Mouse (Mus musculus) limb, embryonic 12.5 days (tissue): ENCODE data around the gene Fuca1. TPM values are rescaled to one million over a fixed set of nuclear protein-coding genes. Genes with fewer than 3 reads are reported as not detected.

Experiments used
- ATAC-seq: fragments of 200-750 bp; cut with Nextera tagmentation; 2 replicates; pipeline ENCODE4 v1.8.0; 2017; ENCODE audit warnings: low read depth, moderate TSS enrichment; ENCODE audit not compliant: insufficient number of reproducible peaks, insufficient read depth, low FRiP score, low TSS enrichment
- H3K27ac ChIP-seq: fragments of 300-500 bp; sonication (generic); 2 replicates; pipeline ENCODE4 v1.5.1; 2016; ENCODE audit warnings: mild to moderate bottlenecking, moderate library complexity
- H3K27me3 ChIP-seq: fragments of 300-500 bp; sonication (generic); 2 replicates; pipeline ENCODE4 v1.6.1; 2016; ENCODE audit warnings: mild to moderate bottlenecking, moderate library complexity
- H3K36me3 ChIP-seq: fragments of 300-500 bp; sonication (generic); 2 replicates; pipeline ENCODE4 v1.6.1; 2016; ENCODE audit warnings: mild to moderate bottlenecking, moderate library complexity
- H3K4me1 ChIP-seq: fragments of 300-500 bp; sonication (generic); replicated peaks from 2 replicates; pipeline ENCODE4 v1.6.1; 2016
- H3K4me2 ChIP-seq: fragments of 300-500 bp; sonication (generic); 2 replicates; pipeline ENCODE4 v1.6.1; 2016; ENCODE audit warnings: mild to moderate bottlenecking, moderate library complexity
- H3K4me3 ChIP-seq: fragments of 300-500 bp; sonication (generic); replicated peaks from 2 replicates; pipeline ENCODE4 v1.5.1; 2016; ENCODE audit warnings: mild to moderate bottlenecking
- H3K9ac ChIP-seq: fragments of 300-500 bp; sonication (generic); replicated peaks from 2 replicates; pipeline ENCODE4 v1.6.1; 2016; ENCODE audit warnings: mild to moderate bottlenecking, moderate library complexity
- H3K9me3 ChIP-seq: fragments of 300-500 bp; sonication (generic); 2 replicates; pipeline ENCODE4 v1.6.1; 2016; ENCODE audit warnings: mild to moderate bottlenecking, moderate library complexity
- WGBS: fragments of 180-500 bp; shearing (Covaris S2); methylation state at CpG from one replicate; pipeline ENCODE4 v1.1.7; 2016; 5-methylcytosine and 5-hydroxymethylcytosine counted together
- polyA plus RNA-seq: library from polyadenylated mRNA; unstranded; fragments of >200 nt; fragmentation: Nextera tagmentation; extraction: Ambion mirVana; gene quantifications from 2 replicates; pipeline ENCODE4 v1.2.1, GENCODE M21; 2016

The Fuca1 gene
- polyA plus RNA-seq, 1 experiment from 2014 or later = 47.0 TPM

GRCm38 (mm10) chr4:135909326-135910066 lies 11.0 kb upstream of the Fuca1 start:
- H3K27ac ChIP-seq = no peak overlapping the region
- H3K4me2 ChIP-seq = no peak overlapping the region

GRCm38 (mm10) chr4:135911531-135911930 lies 9.0 kb upstream of the Fuca1 start:
- Histone ChIP-seq H3K9ac (no peak overlapping the region), H3K4me3 (no peak overlapping the region), H3K9me3 (no peaks in the 10 kb centered on the region), H3K36me3 (no peaks in the 10 kb centered on the region), H3K4me2 (no peak overlapping the region), H3K4me1 (peaks cover 6% of the 10 kb centered on the region; the same call in 1 of the 2 replicates), H3K27me3 (no peaks in the 10 kb centered on the region), H3K27ac (0 out of 2 replicates have a peak overlapping the region, but pooled peaks have one; percentile 17)
- WGBS = 80% methylated on average over 7 of the region's 7 CpGs
- ATAC-seq = no peak

More at GRCm38 (mm10) chr4:135909326-135910066, 11.0 kb upstream of the Fuca1 start:
- WGBS = 51% methylated on average over 13 of the region's 13 CpGs
- peaks cover 6% of the 10 kb centered on the region; the same call in 1 of the 2 replicates for H3K4me1 ChIP-seq
- no peak overlapping the region for H3K4me3 ChIP-seq
- no peaks in the 10 kb centered on the region for H3K36me3 ChIP-seq
- ATAC-seq = no peak
- no peak overlapping the region for H3K9ac ChIP-seq
- H3K27me3 ChIP-seq = no peaks in the 10 kb centered on the region
- no peaks in the 10 kb centered on the region for H3K9me3 ChIP-seq

GRCm38 (mm10) chr4:135912164-135912563 lies 8.4 kb upstream of the Fuca1 start:
- H3K36me3 ChIP-seq = no peaks in the 10 kb centered on the region
- H3K27ac ChIP-seq = peak overlapping the region; percentile 46; the same call in 1 of the 2 replicates
- no peak overlapping the region for H3K4me2 ChIP-seq
- H3K27me3 ChIP-seq = no peaks in the 10 kb centered on the region
- no peak overlapping the region for H3K9ac ChIP-seq
- H3K9me3 ChIP-seq = no peaks in the 10 kb centered on the region
- peaks cover 6% of the 10 kb centered on the region; the same call in 1 of the 2 replicates for H3K4me1 ChIP-seq
- 62% methylated on average over 3 of the region's 3 CpGs for WGBS
- ATAC-seq = no peak
- no peak overlapping the region for H3K4me3 ChIP-seq

- no peaks in the 10 kb centered on the region for H3K27me3 ChIP-seq
- H3K9ac ChIP-seq = peak overlapping the region; percentile 44; the same call in 1 of the 2 replicates
- WGBS = 10% methylated on average over 3 of the region's 3 CpGs
- no peaks in the 10 kb centered on the region for H3K9me3 ChIP-seq
- peak overlapping the region; percentile 46 for H3K27ac ChIP-seq
- no peak overlapping the region for H3K4me3 ChIP-seq
- no peaks in the 10 kb centered on the region for H3K36me3 ChIP-seq
- ATAC-seq = peak; percentile 76
- peaks cover 6% of the 10 kb centered on the region; the same call in 1 of the 2 replicates for H3K4me1 ChIP-seq
- no peak overlapping the region for H3K4me2 ChIP-seq
Measured at GRCm38 (mm10) chr4:135912835-135913234, 7.7 kb upstream of the Fuca1 start.

- H3K27ac ChIP-seq = peak overlapping the region; percentile 46; the same call in 1 of the 2 replicates
- no peak overlapping the region for H3K4me3 ChIP-seq
- ATAC-seq = no peak
- H3K4me2 ChIP-seq = no peak overlapping the region
- WGBS = 79% methylated on average over 4 of the region's 4 CpGs
- peaks cover 6% of the 10 kb centered on the region; the same call in 1 of the 2 replicates for H3K4me1 ChIP-seq
- no peaks in the 10 kb centered on the region for H3K36me3 ChIP-seq
- H3K27me3 ChIP-seq = no peaks in the 10 kb centered on the region
- H3K9me3 ChIP-seq = no peaks in the 10 kb centered on the region
- no peak overlapping the region for H3K9ac ChIP-seq
Measured at GRCm38 (mm10) chr4:135913433-135913832, 7.1 kb upstream of the Fuca1 start.

- Histone ChIP-seq H3K27ac (no peak overlapping the region), H3K4me3 (no peak overlapping the region), H3K27me3 (no peaks in the 10 kb centered on the region), H3K9me3 (no peaks in the 10 kb centered on the region), H3K9ac (0 out of 2 replicates have a peak overlapping the region, but pooled peaks have one; percentile 13), H3K4me1 (peaks cover 11% of the 10 kb centered on the region; the same call in 1 of the 2 replicates), H3K36me3 (peaks cover 9% of the 10 kb centered on the region; the same call in 1 of the 2 replicates), H3K4me2 (no peak overlapping the region)
- ATAC-seq = no peak
- 88% methylated on average over 13 of the region's 13 CpGs for WGBS
Measured at GRCm38 (mm10) chr4:135918635-135919279, 1.8 kb upstream of the Fuca1 start.

GRCm38 (mm10) chr4:135919280-135919639 lies 1.3 kb upstream of the Fuca1 start:
- 93% methylated on average over 3 of the region's 3 CpGs for WGBS
- Histone ChIP-seq H3K4me2 (no peak overlapping the region), H3K27ac (no peak overlapping the region), H3K4me1 (peaks cover 11% of the 10 kb centered on the region; the same call in 1 of the 2 replicates), H3K9me3 (no peaks in the 10 kb centered on the region), H3K36me3 (peaks cover 13% of the 10 kb centered on the region), H3K9ac (no peak overlapping the region), H3K27me3 (no peaks in the 10 kb centered on the region), H3K4me3 (no peak overlapping the region)
- no peak for ATAC-seq

GRCm38 (mm10) chr4:135921257-135922120 lies 954 bp downstream of the Fuca1 start:
- H3K27ac ChIP-seq = peak overlapping the region; percentile 81
- ATAC-seq = no peak

GRCm38 (mm10) chr4:135922190-135922589 lies 1.7 kb downstream of the Fuca1 start:
- Histone ChIP-seq H3K9me3 (no peaks in the 10 kb centered on the region), H3K4me3 (peak overlapping the region; percentile 76; the same call in 1 of the 2 replicates), H3K27me3 (no peaks in the 10 kb centered on the region), H3K9ac (no peak overlapping the region), H3K27ac (no peak overlapping the region), H3K36me3 (peaks cover 28% of the 10 kb centered on the region), H3K4me1 (peaks cover 11% of the 10 kb centered on the region; the same call in 1 of the 2 replicates), H3K4me2 (peak overlapping the region; percentile 90)
- 83% methylated on average over 1 of the region's 1 CpGs for WGBS
- no peak for ATAC-seq

More at GRCm38 (mm10) chr4:135921257-135922120, 954 bp downstream of the Fuca1 start:
- Histone ChIP-seq H3K27me3 (no peaks in the 10 kb centered on the region), H3K9ac (peak overlapping the region; percentile 80), H3K4me3 (peak overlapping the region; percentile 76), H3K9me3 (no peaks in the 10 kb centered on the region), H3K36me3 (peaks cover 23% of the 10 kb centered on the region), H3K4me1 (peaks cover 11% of the 10 kb centered on the region; the same call in 1 of the 2 replicates), H3K4me2 (peak overlapping the region; percentile 90)
- WGBS = 7% methylated on average over 26 of the region's 26 CpGs

GRCm38 (mm10) chr4:135924418-135924817 lies 3.9 kb downstream of the Fuca1 start:
- no peaks in the 10 kb centered on the region for H3K27me3 ChIP-seq
- 84% methylated on average over 2 of the region's 2 CpGs for WGBS
- H3K9ac ChIP-seq = no peak overlapping the region
- no peak for ATAC-seq
- peaks cover 11% of the 10 kb centered on the region; the same call in 1 of the 2 replicates for H3K4me1 ChIP-seq
- no peak overlapping the region for H3K27ac ChIP-seq
- H3K4me2 ChIP-seq = no peak overlapping the region
- no peaks in the 10 kb centered on the region for H3K9me3 ChIP-seq
- peaks cover 31% of the 10 kb centered on the region for H3K36me3 ChIP-seq
- H3K4me3 ChIP-seq = no peak overlapping the region
